Mouse (Mus musculus): ENCODE data around the gene AI854703. TPM values are rescaled to one million over a fixed set of nuclear protein-coding genes. Genes with fewer than 3 reads are reported as not detected.
A peak's percentile ranks its signal among the peaks of the same experiment; 100 is the strongest.

Gene AI854703
- polyA plus RNA-seq, 1 experiment = 1.7 TPM

DNA sequence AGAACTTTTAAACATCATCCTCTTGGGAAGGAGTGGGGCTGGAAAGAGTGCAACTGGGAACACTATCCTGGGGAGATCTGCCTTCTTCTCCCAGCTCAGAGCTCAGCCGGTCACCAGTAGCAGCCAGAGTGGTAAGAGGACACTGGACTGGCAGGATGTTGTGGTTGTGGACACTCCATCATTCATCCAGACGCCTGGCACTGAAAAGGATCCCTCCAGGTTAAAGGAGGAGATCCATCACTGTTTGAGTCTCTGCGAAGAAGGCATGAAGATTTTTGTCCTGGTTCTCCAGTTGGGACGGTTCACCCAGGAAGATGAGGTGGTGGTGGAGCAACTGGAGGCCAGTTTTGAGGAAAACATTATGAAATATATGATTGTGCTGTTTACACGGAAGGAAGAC is 32.2 kb downstream of the AI854703 start:
- no peak for DNase-seq
- H3K27me3 ChIP-seq (ENCODE audit: control insufficient read depth, insufficient read depth, low read length) = no peaks in the 10 kb centered on the region
- WGBS = 88% methylated on average over 5 of the region's 5 CpGs
- H3K36me3 ChIP-seq (ENCODE audit: control insufficient read depth, insufficient read depth, low read length) = peaks cover 28% of the 10 kb centered on the region
- no peak overlapping the region for H3K27ac ChIP-seq (ENCODE audit: control insufficient read depth, insufficient read depth, low read length)
- H3K4me1 ChIP-seq (replicated peaks; ENCODE audit: control insufficient read depth, insufficient read depth, low read length) = peaks cover 11% of the 10 kb centered on the region
- H3K4me3 ChIP-seq (ENCODE audit: control insufficient read depth, insufficient read depth, low read length) = no peak overlapping the region
- TF ChIP-seq CTCF (IDR thresholded peaks at IDR 0.05; ENCODE audit: borderline replicate concordance, control insufficient read depth, extremely low read depth, insufficient read depth, low read length, poor library complexity) = no peak
- no peak for TF ChIP-seq POLR2A (IDR thresholded peaks at IDR 0.05; ENCODE audit: control insufficient read depth, extremely low read depth, insufficient read depth, low read length, poor library complexity)

DNA sequence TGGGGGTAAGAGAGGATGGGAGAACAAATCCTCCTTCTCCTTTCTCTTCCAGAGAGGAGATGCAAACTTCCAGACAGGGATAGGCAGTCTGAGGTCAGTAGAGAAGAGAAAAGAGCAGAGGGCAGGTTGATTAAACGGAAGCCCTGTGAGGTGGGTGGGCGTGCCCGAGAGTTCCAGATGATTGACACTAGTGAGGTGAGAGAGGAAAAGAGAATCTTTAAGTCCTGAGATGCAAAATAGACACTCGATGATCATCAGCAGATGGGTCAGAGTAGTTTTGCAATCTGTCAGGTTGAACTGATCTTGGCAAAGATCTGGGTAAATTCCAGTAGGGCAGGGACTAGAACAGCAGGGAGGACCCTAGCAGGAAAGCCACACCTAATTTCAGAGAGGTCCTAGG is 38.2 kb downstream of the AI854703 start:
- Histone ChIP-seq H3K4me3 (ENCODE audit: control insufficient read depth, insufficient read depth, low read length) (no peak overlapping the region), H3K27me3 (ENCODE audit: control insufficient read depth, insufficient read depth, low read length) (no peaks in the 10 kb centered on the region), H3K36me3 (ENCODE audit: control insufficient read depth, insufficient read depth, low read length) (no peaks in the 10 kb centered on the region), H3K4me1 (replicated peaks; ENCODE audit: control insufficient read depth, insufficient read depth, low read length) (peaks cover 31% of the 10 kb centered on the region), H3K27ac (ENCODE audit: control insufficient read depth, insufficient read depth, low read length) (no peak overlapping the region)
- 75% methylated on average over 4 of the region's 4 CpGs for WGBS
- TF ChIP-seq CTCF (IDR thresholded peaks at IDR 0.05; ENCODE audit: borderline replicate concordance, control insufficient read depth, extremely low read depth, insufficient read depth, low read length, poor library complexity) (no peak), POLR2A (IDR thresholded peaks at IDR 0.05; ENCODE audit: control insufficient read depth, extremely low read depth, insufficient read depth, low read length, poor library complexity) (no peak)
- no peak for DNase-seq

DNA sequence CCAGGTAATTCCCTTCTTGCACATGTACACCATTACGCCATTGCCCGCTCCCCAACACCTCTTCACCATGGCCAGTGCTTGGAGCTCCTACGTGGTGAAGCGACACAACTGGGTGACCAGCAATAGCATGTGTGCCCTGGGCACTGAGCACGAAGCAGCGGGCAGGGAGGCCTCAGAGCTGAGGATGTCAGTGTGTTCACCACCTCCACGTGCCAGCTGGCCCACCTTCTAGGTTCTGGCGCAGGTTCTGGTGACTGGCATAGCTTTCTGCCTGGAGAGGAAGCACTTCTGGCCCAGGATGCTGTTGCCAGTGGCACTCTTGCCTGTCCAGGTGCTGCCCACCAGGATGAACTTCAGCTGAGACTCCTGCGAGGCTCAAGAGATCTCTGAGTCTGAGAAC is 38.9 kb downstream of the AI854703 start:
- H3K27ac ChIP-seq (ENCODE audit: control insufficient read depth, insufficient read depth, low read length) = no peak overlapping the region

DNA sequence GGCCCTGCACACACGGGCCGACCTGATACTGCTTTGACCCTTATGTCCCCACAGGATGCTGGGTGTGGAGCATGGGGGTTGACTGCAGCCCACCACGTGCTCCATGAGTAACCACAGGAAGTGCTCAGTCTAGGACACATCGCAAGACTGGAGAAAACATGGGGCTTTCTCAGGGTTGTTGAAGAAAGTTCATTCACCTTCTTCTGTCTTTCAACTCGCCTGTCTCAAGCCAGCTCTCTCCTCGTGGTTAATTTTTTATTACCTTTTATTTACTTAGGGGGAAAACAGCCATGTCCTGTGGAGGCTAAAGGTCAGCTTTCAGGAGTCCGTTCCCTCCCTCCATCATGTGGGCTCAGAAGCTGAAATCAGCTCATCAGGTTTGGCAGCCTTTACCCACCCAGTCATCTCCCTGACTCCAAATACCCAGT is 39.6 kb downstream of the AI854703 start:
- Histone ChIP-seq H3K4me3 (ENCODE audit: control insufficient read depth, insufficient read depth, low read length) (no peak overlapping the region), H3K27ac (ENCODE audit: control insufficient read depth, insufficient read depth, low read length) (peak overlapping the region; percentile 5; the same call in 1 of the 2 replicates), H3K27me3 (ENCODE audit: control insufficient read depth, insufficient read depth, low read length) (no peaks in the 10 kb centered on the region), H3K36me3 (ENCODE audit: control insufficient read depth, insufficient read depth, low read length) (no peaks in the 10 kb centered on the region), H3K4me1 (replicated peaks; ENCODE audit: control insufficient read depth, insufficient read depth, low read length) (peaks cover 31% of the 10 kb centered on the region)
- no peak for DNase-seq
- TF ChIP-seq POLR2A (IDR thresholded peaks at IDR 0.05; ENCODE audit: control insufficient read depth, extremely low read depth, insufficient read depth, low read length, poor library complexity) = no peak
- no peak for TF ChIP-seq CTCF (IDR thresholded peaks at IDR 0.05; ENCODE audit: borderline replicate concordance, control insufficient read depth, extremely low read depth, insufficient read depth, low read length, poor library complexity)
- WGBS = 26% methylated on average over 7 of the region's 7 CpGs

More for the DNA sequence above, 38.9 kb downstream of the AI854703 start:
- over 99% methylated on average over 9 of the region's 9 CpGs for WGBS
- no peak overlapping the region for H3K4me3 ChIP-seq (ENCODE audit: control insufficient read depth, insufficient read depth, low read length)
- TF ChIP-seq CTCF (IDR thresholded peaks at IDR 0.05; ENCODE audit: borderline replicate concordance, control insufficient read depth, extremely low read depth, insufficient read depth, low read length, poor library complexity) (no peak), POLR2A (IDR thresholded peaks at IDR 0.05; ENCODE audit: control insufficient read depth, extremely low read depth, insufficient read depth, low read length, poor library complexity) (no peak)
- peaks cover 31% of the 10 kb centered on the region for H3K4me1 ChIP-seq (replicated peaks; ENCODE audit: control insufficient read depth, insufficient read depth, low read length)
- H3K27me3 ChIP-seq (ENCODE audit: control insufficient read depth, insufficient read depth, low read length) = no peaks in the 10 kb centered on the region
- DNase-seq = no peak
- H3K36me3 ChIP-seq (ENCODE audit: control insufficient read depth, insufficient read depth, low read length) = no peaks in the 10 kb centered on the region

DNA sequence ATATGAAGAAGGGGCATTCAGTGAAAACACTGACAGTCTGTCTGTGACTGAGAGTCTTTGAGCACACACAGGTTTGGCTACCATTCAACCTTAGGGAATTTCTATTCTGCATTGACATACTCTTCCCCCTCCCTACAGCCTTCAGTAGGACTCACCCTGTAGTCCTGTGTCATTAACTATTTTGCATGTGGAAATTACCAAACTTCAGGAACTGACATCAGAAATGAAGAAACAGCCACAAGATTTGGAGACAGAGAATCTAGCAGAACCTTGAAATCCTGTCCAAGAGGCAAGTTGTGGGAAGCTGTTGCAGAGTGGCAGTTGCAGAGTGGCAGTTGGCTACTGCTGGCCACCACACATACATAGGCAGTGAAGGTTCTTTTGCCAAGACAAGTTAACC is 41.5 kb downstream of the AI854703 start:
- Histone ChIP-seq H3K4me3 (ENCODE audit: control insufficient read depth, insufficient read depth, low read length) (no peak overlapping the region), H3K36me3 (ENCODE audit: control insufficient read depth, insufficient read depth, low read length) (no peaks in the 10 kb centered on the region), H3K4me1 (replicated peaks; ENCODE audit: control insufficient read depth, insufficient read depth, low read length) (peaks cover 28% of the 10 kb centered on the region), H3K27ac (ENCODE audit: control insufficient read depth, insufficient read depth, low read length) (no peak overlapping the region), H3K27me3 (ENCODE audit: control insufficient read depth, insufficient read depth, low read length) (no peaks in the 10 kb centered on the region)
- TF ChIP-seq CTCF (IDR thresholded peaks at IDR 0.05; ENCODE audit: borderline replicate concordance, control insufficient read depth, extremely low read depth, insufficient read depth, low read length, poor library complexity) (no peak), POLR2A (IDR thresholded peaks at IDR 0.05; ENCODE audit: control insufficient read depth, extremely low read depth, insufficient read depth, low read length, poor library complexity) (no peak)
- DNase-seq = no peak

DNA sequence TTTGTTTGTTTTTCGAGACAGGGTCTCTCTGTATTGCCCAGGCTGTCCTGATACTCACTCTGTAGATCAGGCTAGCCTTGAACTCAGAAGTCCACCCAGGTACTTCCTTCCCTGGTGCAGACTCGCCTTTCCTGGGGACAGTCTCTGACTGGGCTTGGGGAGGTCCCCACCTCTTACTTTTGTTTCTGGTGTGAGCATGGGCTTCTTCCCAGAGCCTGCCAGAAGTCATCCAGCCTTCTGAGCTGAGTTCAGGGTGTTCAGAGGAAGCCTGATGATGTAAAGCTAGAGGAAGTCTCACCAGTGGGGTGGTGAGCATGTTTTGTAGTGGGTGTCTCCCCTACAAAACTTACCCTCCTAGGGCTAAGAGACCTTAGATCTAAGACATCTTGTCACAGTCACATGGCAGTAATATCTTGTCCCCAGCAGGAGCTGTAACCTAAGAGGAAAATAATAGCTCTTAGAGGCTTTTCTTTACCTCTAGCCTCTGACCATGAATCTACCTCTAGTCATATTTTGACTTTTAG is 42.9 kb downstream of the AI854703 start:
- DNase-seq = no peak
- Histone ChIP-seq H3K27ac (ENCODE audit: control insufficient read depth, insufficient read depth, low read length) (no peak overlapping the region), H3K4me3 (ENCODE audit: control insufficient read depth, insufficient read depth, low read length) (no peak overlapping the region), H3K36me3 (ENCODE audit: control insufficient read depth, insufficient read depth, low read length) (no peaks in the 10 kb centered on the region), H3K4me1 (replicated peaks; ENCODE audit: control insufficient read depth, insufficient read depth, low read length) (peaks cover 32% of the 10 kb centered on the region), H3K27me3 (ENCODE audit: control insufficient read depth, insufficient read depth, low read length) (no peaks in the 10 kb centered on the region)
- WGBS = 88% methylated on average over 2 of the region's 2 CpGs
- TF ChIP-seq CTCF (IDR thresholded peaks at IDR 0.05; ENCODE audit: borderline replicate concordance, control insufficient read depth, extremely low read depth, insufficient read depth, low read length, poor library complexity) = no peak
- TF ChIP-seq POLR2A (IDR thresholded peaks at IDR 0.05; ENCODE audit: control insufficient read depth, extremely low read depth, insufficient read depth, low read length, poor library complexity) = no peak

Measured in thymus, adult 2 months (tissue).